Mouse (Mus musculus): ENCODE measurements around the gene Smim15. TPM values are rescaled to one million over a fixed set of nuclear protein-coding genes. Genes with fewer than 3 reads are reported as not detected.

Gene Smim15
- polyA plus RNA-seq, 1 experiment from 2014 or later, result 32.3 TPM

- no peak for ATAC-seq (replicated peaks; ENCODE audit: insufficient number of reproducible peaks, low FRiP score, low TSS enrichment)
- Histone ChIP-seq H3K4me2 (no peak overlapping the region), H3K4me1 (ENCODE audit: control insufficient read depth, insufficient read depth, low read length) (no peaks in the 10 kb centered on the region), H3K4me3 (ENCODE audit: low read depth, low read length) (no peak overlapping the region), H3K36me3 (ENCODE audit: control insufficient read depth, insufficient read depth, low read length) (no peaks in the 10 kb centered on the region), H3K27ac (ENCODE audit: low read depth, low read length) (no peak overlapping the region), H3K9ac (ENCODE audit: low read depth, low read length) (no peak overlapping the region), H3K9me3 (replicated peaks; ENCODE audit: control insufficient read depth, low read length) (no peaks in the 10 kb centered on the region), H3K27me3 (ENCODE audit: control insufficient read depth, insufficient read depth, low read length) (no peaks in the 10 kb centered on the region)
- WGBS (ENCODE audit: insufficient replicate concordance), result 76% methylated on average over 2 of the region's 2 CpGs
Measured at GRCm38 (mm10) chr13:108066021-108066420, 21.8 kb downstream of the Smim15 start.

GRCm38 (mm10) chr13:108069151-108069550 is 24.9 kb downstream of the Smim15 start:
- Histone ChIP-seq H3K27me3 (ENCODE audit: control insufficient read depth, insufficient read depth, low read length) (no peaks in the 10 kb centered on the region), H3K4me3 (ENCODE audit: low read depth, low read length) (no peak overlapping the region), H3K9me3 (replicated peaks; ENCODE audit: control insufficient read depth, low read length) (no peaks in the 10 kb centered on the region), H3K4me2 (no peak overlapping the region), H3K4me1 (ENCODE audit: control insufficient read depth, insufficient read depth, low read length) (no peaks in the 10 kb centered on the region), H3K36me3 (ENCODE audit: control insufficient read depth, insufficient read depth, low read length) (no peaks in the 10 kb centered on the region), H3K27ac (ENCODE audit: low read depth, low read length) (no peak overlapping the region), H3K9ac (ENCODE audit: low read depth, low read length) (no peak overlapping the region)
- 63% methylated on average over 4 of the region's 4 CpGs for WGBS (ENCODE audit: insufficient replicate concordance)
- no peak for ATAC-seq (replicated peaks; ENCODE audit: insufficient number of reproducible peaks, low FRiP score, low TSS enrichment)

GRCm38 (mm10) chr13:108070171-108070570 is 25.9 kb downstream of the Smim15 start:
- no peak overlapping the region for H3K4me2 ChIP-seq
- no peaks in the 10 kb centered on the region for H3K36me3 ChIP-seq (ENCODE audit: control insufficient read depth, insufficient read depth, low read length)
- H3K27me3 ChIP-seq (ENCODE audit: control insufficient read depth, insufficient read depth, low read length), result no peaks in the 10 kb centered on the region
- WGBS (ENCODE audit: insufficient replicate concordance), result 96% methylated on average over 10 of the region's 10 CpGs
- H3K4me1 ChIP-seq (ENCODE audit: control insufficient read depth, insufficient read depth, low read length), result no peaks in the 10 kb centered on the region
- no peak overlapping the region for H3K4me3 ChIP-seq (ENCODE audit: low read depth, low read length)
- no peak for ATAC-seq (replicated peaks; ENCODE audit: insufficient number of reproducible peaks, low FRiP score, low TSS enrichment)
- H3K9me3 ChIP-seq (replicated peaks; ENCODE audit: control insufficient read depth, low read length), result no peaks in the 10 kb centered on the region
- no peak overlapping the region for H3K9ac ChIP-seq (ENCODE audit: low read depth, low read length)
- H3K27ac ChIP-seq (ENCODE audit: low read depth, low read length), result no peak overlapping the region

- 85% methylated on average over 6 of the region's 6 CpGs for WGBS (ENCODE audit: insufficient replicate concordance)
- Histone ChIP-seq H3K27me3 (ENCODE audit: control insufficient read depth, insufficient read depth, low read length) (no peaks in the 10 kb centered on the region), H3K27ac (ENCODE audit: low read depth, low read length) (no peak overlapping the region), H3K4me1 (ENCODE audit: control insufficient read depth, insufficient read depth, low read length) (no peaks in the 10 kb centered on the region), H3K4me2 (no peak overlapping the region), H3K36me3 (ENCODE audit: control insufficient read depth, insufficient read depth, low read length) (no peaks in the 10 kb centered on the region), H3K9me3 (replicated peaks; ENCODE audit: control insufficient read depth, low read length) (no peaks in the 10 kb centered on the region), H3K4me3 (ENCODE audit: low read depth, low read length) (no peak overlapping the region), H3K9ac (ENCODE audit: low read depth, low read length) (no peak overlapping the region)
- no peak for ATAC-seq (replicated peaks; ENCODE audit: insufficient number of reproducible peaks, low FRiP score, low TSS enrichment)
Measured at GRCm38 (mm10) chr13:108077476-108077875, 33.2 kb downstream of the Smim15 start.

- Histone ChIP-seq H3K9ac (ENCODE audit: low read depth, low read length) (no peak overlapping the region), H3K27ac (ENCODE audit: low read depth, low read length) (no peak overlapping the region), H3K36me3 (ENCODE audit: control insufficient read depth, insufficient read depth, low read length) (no peaks in the 10 kb centered on the region), H3K27me3 (ENCODE audit: control insufficient read depth, insufficient read depth, low read length) (no peaks in the 10 kb centered on the region), H3K4me1 (ENCODE audit: control insufficient read depth, insufficient read depth, low read length) (no peaks in the 10 kb centered on the region), H3K4me2 (no peak overlapping the region), H3K4me3 (ENCODE audit: low read depth, low read length) (no peak overlapping the region), H3K9me3 (replicated peaks; ENCODE audit: control insufficient read depth, low read length) (no peaks in the 10 kb centered on the region)
- ATAC-seq (replicated peaks; ENCODE audit: insufficient number of reproducible peaks, low FRiP score, low TSS enrichment), result no peak
- 78% methylated on average over 4 of the region's 4 CpGs for WGBS (ENCODE audit: insufficient replicate concordance)
Measured at GRCm38 (mm10) chr13:108077901-108078300, 33.7 kb downstream of the Smim15 start.

- no peak for ATAC-seq (replicated peaks; ENCODE audit: insufficient number of reproducible peaks, low FRiP score, low TSS enrichment)
- 94% methylated on average over 4 of the region's 4 CpGs for WGBS (ENCODE audit: insufficient replicate concordance)
- H3K4me2 ChIP-seq, result no peak overlapping the region
Measured at GRCm38 (mm10) chr13:108084086-108084485, 39.8 kb downstream of the Smim15 start.

GRCm38 (mm10) chr13:108086036-108086435 is 41.8 kb downstream of the Smim15 start:
- H3K36me3 ChIP-seq (ENCODE audit: control insufficient read depth, insufficient read depth, low read length), result no peaks in the 10 kb centered on the region
- no peak overlapping the region for H3K9ac ChIP-seq (ENCODE audit: low read depth, low read length)
- 80% methylated on average over 5 of the region's 5 CpGs for WGBS (ENCODE audit: insufficient replicate concordance)
- no peaks in the 10 kb centered on the region for H3K4me1 ChIP-seq (ENCODE audit: control insufficient read depth, insufficient read depth, low read length)
- no peaks in the 10 kb centered on the region for H3K9me3 ChIP-seq (replicated peaks; ENCODE audit: control insufficient read depth, low read length)
- no peak overlapping the region for H3K27ac ChIP-seq (ENCODE audit: low read depth, low read length)
- H3K27me3 ChIP-seq (ENCODE audit: control insufficient read depth, insufficient read depth, low read length), result no peaks in the 10 kb centered on the region
- ATAC-seq (replicated peaks; ENCODE audit: insufficient number of reproducible peaks, low FRiP score, low TSS enrichment), result no peak
- no peak overlapping the region for H3K4me2 ChIP-seq
- H3K4me3 ChIP-seq (ENCODE audit: low read depth, low read length), result no peak overlapping the region

More at GRCm38 (mm10) chr13:108084086-108084485, 39.8 kb downstream of the Smim15 start:
- Histone ChIP-seq H3K4me3 (ENCODE audit: low read depth, low read length) (no peak overlapping the region), H3K4me1 (ENCODE audit: control insufficient read depth, insufficient read depth, low read length) (no peaks in the 10 kb centered on the region), H3K36me3 (ENCODE audit: control insufficient read depth, insufficient read depth, low read length) (no peaks in the 10 kb centered on the region), H3K9me3 (replicated peaks; ENCODE audit: control insufficient read depth, low read length) (no peaks in the 10 kb centered on the region), H3K9ac (ENCODE audit: low read depth, low read length) (no peak overlapping the region), H3K27me3 (ENCODE audit: control insufficient read depth, insufficient read depth, low read length) (no peaks in the 10 kb centered on the region), H3K27ac (ENCODE audit: low read depth, low read length) (no peak overlapping the region)

- Histone ChIP-seq H3K4me3 (ENCODE audit: low read depth, low read length) (no peak overlapping the region), H3K4me1 (ENCODE audit: control insufficient read depth, insufficient read depth, low read length) (no peaks in the 10 kb centered on the region), H3K27ac (ENCODE audit: low read depth, low read length) (no peak overlapping the region), H3K9me3 (replicated peaks; ENCODE audit: control insufficient read depth, low read length) (no peaks in the 10 kb centered on the region), H3K9ac (ENCODE audit: low read depth, low read length) (no peak overlapping the region), H3K27me3 (ENCODE audit: control insufficient read depth, insufficient read depth, low read length) (no peaks in the 10 kb centered on the region), H3K36me3 (ENCODE audit: control insufficient read depth, insufficient read depth, low read length) (no peaks in the 10 kb centered on the region), H3K4me2 (no peak overlapping the region)
- WGBS (ENCODE audit: insufficient replicate concordance), result 72% methylated on average over 4 of the region's 4 CpGs
- no peak for ATAC-seq (replicated peaks; ENCODE audit: insufficient number of reproducible peaks, low FRiP score, low TSS enrichment)
Measured at GRCm38 (mm10) chr13:108086724-108087123, 42.5 kb downstream of the Smim15 start.

- Histone ChIP-seq H3K4me3 (ENCODE audit: low read depth, low read length) (no peak overlapping the region), H3K27me3 (ENCODE audit: control insufficient read depth, insufficient read depth, low read length) (no peaks in the 10 kb centered on the region), H3K9ac (ENCODE audit: low read depth, low read length) (no peak overlapping the region), H3K36me3 (ENCODE audit: control insufficient read depth, insufficient read depth, low read length) (no peaks in the 10 kb centered on the region), H3K4me2 (no peak overlapping the region), H3K4me1 (ENCODE audit: control insufficient read depth, insufficient read depth, low read length) (0 out of 2 replicates have a peak, but pooled peaks cover 3% of the 10 kb centered on the region), H3K9me3 (replicated peaks; ENCODE audit: control insufficient read depth, low read length) (no peaks in the 10 kb centered on the region), H3K27ac (ENCODE audit: low read depth, low read length) (no peak overlapping the region)
- no peak for ATAC-seq (replicated peaks; ENCODE audit: insufficient number of reproducible peaks, low FRiP score, low TSS enrichment)
- 92% methylated on average over 7 of the region's 7 CpGs for WGBS (ENCODE audit: insufficient replicate concordance)
Measured at GRCm38 (mm10) chr13:108092290-108092689, 48.0 kb downstream of the Smim15 start.
